Mouse (Mus musculus): ENCODE results near the gene Klhl11.

Klhl11 gene

DNA sequence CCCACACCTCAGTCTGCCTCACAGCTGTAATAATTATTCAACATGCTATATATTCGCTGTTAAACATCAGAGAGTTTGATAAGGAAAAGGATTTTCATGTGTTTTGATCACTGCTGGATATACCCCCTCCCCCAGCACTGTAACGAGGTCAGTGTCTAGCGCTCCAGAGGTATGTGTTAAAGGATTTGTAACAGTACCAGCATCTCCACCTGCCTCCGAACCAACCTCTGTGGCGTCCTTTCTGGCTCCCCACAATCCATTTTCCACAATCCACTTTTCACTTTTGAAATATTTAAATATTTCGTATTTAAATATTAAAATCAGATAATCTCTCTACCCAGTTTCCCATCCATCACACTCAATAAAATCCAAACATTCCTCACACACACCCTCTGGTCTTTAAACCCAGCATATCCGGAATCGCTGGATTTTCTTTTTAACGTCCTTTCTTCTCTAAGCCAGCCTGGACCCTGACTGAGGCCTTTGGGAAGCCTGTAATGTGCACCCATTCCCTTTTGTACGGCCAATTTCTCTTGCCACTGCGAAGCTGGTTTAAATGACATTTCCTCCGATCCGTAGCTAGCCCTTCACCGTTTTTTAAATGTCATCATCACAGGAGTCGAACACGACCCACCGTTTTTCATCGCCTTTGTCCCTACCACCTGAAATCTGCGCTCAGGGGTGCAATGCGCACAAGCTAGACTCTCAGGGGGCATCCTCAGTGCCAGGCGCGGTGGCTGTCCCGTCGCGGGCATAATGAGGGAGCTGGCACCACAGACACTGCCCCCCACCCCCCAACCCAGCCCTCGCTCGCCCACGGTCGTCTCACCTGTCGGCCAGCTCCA is 967 bp downstream of the Klhl11 start:
- DNase-seq (ENCODE audit: low spot score in 2 of 2), result peak in 1 of 2 experiments; percentile 16

DNA sequence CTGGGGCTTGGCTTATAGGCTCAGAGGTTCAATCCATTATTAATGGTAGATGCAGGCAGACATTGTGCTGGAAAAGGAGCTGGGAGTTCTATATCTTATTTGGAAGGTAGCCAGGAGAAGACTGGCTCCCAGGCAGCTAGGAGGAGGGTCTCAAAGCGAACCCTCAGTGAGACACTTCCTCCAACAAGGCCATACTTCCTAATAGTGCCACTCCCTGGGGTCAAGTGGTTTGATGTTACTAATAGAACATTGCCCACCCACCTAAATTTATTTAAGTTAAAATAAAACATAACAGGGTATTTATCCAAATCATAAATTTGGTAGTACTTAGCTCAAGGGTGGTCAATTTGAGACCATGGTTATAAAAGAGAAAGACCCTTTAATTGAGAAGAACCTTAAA is 6.7 kb downstream of the Klhl11 start:
- DNase-seq (ENCODE audit: low spot score in 2 of 2), result no peak

DNA sequence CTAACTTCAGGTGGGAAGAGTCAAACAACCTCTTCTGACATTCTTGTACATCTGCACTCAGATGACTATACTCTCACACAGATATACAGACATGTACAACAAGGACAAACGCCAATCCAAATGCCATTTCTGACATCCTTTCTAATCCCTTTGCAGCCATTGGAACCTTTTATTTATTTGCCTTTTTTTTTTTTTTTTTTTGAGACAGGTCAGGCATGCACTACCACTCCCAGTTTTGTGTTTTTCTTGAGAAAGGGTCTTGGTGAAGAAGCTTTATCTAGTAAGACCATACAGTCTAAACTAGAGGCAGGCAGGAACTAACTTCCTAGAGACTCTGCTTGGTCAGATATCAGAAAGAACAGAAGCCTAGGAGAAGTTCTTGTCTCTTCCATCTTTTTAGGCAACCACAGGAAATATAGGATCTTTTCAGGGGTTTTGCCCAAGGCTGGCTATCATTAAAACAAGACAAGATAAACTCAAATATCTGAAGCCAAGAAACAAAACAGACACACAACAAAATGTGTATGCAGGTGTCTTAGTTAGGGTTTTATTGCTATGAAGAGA is 7.2 kb downstream of the Klhl11 start:
- no peak for DNase-seq (ENCODE audit: low spot score in 2 of 2)

DNA sequence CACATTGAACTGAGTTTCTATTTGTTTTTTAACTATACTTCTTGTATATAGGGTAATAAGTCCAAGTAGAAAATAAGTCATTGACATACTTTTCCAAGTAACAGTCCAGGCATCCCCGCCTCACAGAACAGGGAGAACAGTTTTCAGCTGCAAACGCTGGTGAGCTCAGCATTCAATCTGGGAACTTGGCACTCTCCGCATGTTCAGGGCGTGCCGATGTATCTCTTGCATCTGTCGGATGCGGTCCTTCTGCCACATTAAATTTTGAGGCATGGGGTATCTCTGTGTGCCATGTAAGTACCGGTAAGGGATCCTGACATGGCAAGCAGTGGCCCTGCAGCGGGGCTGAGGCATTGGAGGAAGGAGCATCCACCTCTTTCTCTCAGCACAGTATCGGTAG is 9.8 kb downstream of the Klhl11 start:
- no peak for DNase-seq (ENCODE audit: low spot score in 2 of 2)

DNA sequence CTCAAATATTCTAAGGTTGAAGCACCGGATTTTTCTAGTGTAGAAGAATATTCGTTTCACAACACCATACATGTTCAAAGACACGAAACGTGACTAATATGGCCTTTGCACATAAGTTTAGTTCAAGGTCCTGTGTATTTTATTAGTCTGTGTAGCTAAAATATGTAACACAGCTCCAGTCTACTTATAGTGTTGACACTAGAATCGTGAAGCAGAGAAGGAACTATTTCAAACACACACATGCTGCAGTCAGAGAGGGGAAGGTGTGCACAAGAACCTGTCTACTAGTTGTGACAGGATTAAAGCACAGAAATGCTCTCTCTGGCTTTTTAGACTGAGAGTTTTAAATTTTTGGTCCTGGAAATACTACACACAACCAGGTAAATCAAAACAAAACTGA is 14.8 kb downstream of the Klhl11 start:
- DNase-seq (ENCODE audit: low spot score in 2 of 2), result no peak

DNA sequence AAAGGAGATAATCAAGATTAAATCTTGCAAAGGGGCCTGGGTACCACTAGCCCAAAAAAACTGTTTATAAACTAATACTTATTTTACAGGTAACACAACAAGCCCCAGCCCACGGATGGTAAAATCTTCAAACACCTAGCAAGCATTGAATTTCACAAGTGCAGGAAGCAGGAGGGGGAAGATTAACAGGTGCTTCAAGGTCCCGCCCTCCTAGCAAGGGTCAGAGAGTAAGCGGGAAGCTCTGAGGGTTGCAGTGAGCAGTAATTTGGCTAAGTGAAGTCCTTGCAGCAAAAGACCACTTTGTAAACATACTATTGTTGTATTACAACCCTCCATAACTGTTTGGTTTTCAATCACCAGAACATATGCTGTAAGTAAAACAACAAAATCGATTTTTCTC is 15.3 kb downstream of the Klhl11 start:
- no peak for DNase-seq (ENCODE audit: low spot score in 2 of 2)

DNA sequence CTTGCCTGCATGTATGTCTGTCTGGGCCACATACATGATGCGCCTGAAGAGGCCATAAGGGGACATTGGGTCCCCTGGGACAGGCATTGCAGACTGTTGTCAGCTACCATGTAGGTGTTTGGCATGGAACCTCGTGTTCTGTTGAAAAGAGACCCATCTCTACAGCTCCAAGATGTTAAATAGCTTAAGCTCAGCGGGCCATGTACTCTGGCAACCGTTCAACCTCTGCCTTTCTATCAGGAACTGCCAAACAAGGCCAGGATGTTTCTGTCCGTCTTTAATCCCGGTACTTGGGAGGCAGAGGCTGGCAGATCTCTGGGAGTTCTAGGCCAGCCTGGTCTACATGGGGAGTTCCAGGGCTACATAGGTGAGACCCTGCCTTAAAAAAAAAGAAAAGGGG is 29.9 kb downstream of the Klhl11 start:
- DNase-seq (ENCODE audit: low spot score in 2 of 2), result no peak

DNA sequence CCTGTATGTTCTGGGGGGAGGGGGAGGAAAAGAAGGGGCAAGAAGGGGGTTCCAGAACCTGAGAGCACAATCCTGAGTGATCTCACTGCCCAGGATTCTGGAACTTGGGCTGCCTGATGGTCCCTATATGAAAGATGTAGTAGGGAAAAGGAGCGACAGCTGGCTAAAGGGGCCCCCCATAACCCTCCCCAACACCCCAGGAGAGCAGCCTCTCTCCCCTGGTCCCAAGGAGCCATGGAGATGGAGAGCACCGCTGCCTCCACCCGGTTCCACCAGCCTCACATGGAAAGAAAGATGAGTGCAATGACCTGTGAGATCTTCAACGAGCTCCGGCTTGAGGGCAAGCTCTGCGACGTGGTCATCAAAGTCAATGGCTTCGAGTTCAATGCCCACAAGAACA is 30.7 kb downstream of the Klhl11 start, which contains the start of the genes Nt5c3b and Klhl10:
Nt5c3b (minus strand) TSS at position 12 of the 400 bp plus-strand sequence.
Klhl10 (plus strand) TSS at position 121 of the 400 bp plus-strand sequence.
- DNase-seq (ENCODE audit: low spot score in 2 of 2), result no peak

DNA sequence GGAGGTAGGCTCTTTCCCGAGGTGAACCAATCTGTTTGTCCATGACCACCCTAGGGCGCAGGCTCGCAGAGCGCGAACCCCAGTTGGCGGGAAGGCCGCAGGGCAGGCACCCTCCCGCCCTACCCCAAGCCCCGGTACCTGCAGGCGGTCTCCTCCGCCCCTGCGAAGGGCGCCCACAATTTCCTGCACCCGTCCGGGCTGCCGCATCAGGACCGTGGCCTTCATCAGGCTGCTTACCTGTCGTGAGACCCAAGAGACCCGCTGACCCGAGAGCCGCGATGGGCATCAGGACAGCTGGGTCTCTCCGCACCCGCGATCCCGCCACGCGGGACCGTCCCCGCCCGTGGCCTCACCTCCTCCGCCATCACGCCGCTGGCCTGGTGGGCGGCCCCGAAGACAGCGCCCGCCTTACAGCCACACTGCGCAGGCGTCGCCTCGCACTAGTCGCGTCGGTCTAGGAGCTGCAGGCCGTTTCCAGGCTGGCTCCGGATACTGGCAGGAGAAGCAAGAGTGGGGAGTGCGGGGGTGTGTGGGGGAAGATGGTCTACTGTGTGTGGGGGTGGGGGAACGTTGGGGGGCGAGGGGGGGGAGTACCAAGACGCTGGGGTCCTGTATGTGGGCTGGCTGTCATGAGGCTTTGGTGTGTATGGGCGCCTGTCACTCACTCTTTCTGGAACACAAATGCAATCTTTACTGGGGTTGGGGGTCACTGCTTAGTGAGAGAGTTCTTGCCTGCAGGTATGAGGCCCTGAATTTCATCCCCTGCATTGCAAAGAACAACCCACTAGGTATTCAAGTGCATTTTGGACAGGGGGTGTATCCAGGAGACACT is 31.6 kb downstream of the Klhl11 start:
- DNase-seq (ENCODE audit: low spot score in 2 of 2), result peak; percentile 72 to 84

DNA sequence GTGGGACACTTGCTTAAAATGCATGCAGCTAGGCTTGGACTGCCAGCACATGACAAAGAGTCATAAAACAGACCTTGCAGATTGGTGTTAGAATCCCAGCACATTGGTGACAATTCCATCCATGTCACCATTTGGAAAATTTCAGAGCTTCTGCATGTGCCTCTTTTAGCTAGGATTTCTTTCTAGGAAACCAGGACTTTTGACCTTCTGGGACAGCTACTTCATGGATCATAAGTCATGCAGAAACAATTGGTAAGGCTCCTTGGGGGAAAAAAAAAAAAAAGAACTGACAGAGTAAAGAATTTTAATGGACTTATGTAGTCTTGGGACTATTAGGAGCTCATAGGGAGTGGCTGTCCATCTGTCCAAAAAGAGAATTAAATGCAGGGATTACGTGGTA is 34.6 kb downstream of the Klhl11 start:
- no peak for DNase-seq (ENCODE audit: low spot score in 2 of 2)

DNA sequence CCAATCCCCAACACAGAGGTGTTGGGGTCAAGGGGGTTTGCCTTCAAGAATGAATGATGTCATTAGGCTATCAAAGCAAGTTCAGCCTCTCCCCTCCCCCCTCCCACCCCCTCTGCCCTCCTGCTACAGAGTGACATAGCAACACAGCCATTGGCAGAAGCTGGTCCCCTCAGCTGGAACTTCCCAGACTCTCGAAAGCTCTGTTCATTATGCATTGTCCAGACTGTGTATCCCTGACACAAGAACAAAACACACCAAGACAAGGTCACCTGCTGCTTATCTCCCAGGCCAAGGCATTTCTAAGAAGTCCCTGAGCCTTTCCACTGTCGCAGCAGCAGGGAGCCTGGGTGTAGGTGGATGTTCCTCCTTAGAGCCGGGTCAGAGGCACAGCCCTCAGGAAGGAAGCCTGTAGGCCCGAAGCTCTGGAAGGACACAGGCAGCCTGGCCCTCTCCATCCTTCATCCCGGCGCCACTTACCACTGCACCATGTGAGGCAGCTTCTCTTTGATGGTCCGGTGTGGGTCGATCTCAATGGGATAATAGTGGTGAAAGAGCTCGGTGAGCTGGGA is 36.8 kb downstream of the Klhl11 start:
- DNase-seq (ENCODE audit: low spot score in 2 of 2), result no peak

DNA sequence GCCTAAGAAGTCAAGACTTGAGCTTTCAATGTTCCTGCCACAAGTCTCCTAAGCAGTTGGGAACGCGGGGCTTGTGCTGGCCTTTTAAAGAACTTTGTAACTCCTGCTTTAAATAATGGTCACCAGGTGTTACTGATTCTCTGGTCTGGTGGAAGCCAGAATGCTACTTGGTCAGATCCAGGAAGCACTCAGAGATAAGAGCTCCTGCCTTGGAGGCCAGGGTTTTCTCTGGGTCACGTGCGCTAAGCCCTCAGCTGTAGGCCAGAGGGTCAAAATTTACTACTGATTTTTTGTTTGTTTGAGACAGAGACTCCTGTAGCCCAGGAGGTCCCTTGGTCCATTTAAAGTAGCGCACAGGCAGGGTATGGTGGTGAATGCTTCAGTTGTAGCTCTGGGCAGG is 40.5 kb downstream of the Klhl11 start:
- no peak for DNase-seq (ENCODE audit: low spot score in 2 of 2)

DNA sequence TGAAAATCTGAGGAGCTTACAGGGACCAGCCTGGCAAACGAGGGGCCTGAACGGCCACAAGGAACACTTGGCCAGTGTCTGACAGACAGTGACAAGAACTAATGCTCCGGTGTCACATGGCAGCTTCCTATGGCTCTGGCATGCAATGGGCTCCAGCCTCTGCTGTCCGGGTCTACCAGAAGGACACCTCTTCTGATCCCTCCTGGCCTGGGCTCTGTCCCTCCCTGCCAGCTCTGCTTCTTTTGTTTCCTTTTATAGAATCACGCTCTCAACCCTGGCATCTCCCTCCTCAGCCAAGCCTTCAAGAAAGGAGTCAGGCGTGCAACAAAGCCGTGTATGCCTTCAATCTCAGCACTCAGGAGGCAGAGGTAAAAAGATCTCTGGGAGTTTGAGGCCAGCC is 42.5 kb downstream of the Klhl11 start:
- no peak for DNase-seq (ENCODE audit: low spot score in 2 of 2)

DNA sequence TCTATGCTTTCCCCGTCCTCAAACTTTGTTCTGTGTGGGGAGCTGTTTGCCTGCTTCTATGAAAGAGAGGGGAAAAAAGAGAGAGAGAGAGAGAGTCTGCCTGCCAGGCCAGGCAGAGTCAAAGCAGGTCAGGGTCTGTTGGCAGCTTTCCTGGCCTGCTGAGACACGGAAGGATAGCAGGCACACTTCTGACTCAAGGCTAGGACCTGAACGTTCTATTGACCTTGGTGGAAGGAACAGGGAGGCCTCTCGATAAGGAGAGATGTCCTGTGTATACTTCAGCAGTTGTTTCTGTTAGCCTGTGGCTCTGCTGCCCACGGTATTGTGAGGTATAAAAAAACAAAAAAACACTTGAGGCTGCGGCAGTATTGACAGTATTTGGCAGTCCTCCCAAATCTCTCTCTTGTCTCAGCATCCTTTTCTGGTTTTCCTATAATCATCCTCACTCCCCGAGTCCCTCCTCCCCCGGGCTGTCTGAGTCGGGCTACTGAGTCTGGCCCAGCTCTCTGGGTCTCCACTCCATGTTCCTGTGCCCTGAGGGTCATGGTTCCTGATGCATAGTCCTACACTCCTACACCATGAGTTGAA is 43.8 kb downstream of the Klhl11 start:
- DNase-seq (ENCODE audit: low spot score in 2 of 2), result no peak

DNA sequence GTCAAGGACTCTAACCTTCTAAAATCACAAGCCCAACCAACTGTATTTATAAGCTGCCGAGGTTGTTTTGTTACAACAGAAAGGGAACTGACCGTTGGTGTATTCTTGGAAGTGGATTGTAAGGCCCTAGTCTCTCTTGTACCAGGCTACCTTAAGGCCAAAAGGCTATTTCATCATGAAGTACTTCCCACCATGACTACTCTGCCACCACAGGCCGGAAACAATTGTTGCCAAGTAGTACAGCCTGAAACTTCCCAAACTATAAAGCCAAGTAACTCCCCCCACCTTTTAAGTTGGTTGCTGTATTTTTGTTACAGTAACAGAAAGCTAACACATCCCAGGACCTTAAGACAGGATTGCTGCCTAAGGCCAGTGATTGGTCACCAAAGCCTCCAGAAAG is 45.7 kb downstream of the Klhl11 start:
- DNase-seq (ENCODE audit: low spot score in 2 of 2), result no peak

DNA sequence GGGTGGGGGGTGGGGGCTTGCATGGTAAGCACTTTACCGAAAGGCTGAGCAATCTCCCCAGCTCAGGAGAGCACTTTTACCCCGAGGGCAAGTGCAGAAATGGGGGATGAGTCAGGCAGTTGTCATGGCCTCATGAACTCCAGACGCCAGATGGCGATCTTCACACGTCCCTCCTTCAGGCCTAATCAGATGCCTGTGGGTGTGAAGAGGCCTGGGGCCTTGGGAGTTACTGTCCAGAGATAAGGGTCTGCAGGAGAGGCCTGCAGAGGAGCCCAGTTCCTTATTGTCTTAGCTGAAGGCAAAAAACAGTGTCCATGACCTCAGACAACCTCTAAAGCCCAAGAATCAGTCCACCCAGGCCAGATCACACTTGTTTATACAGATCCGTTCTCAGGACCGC is 46.7 kb downstream of the Klhl11 start:
- DNase-seq (ENCODE audit: low spot score in 2 of 2), result peak in 1 of 2 experiments; percentile 56

DNA sequence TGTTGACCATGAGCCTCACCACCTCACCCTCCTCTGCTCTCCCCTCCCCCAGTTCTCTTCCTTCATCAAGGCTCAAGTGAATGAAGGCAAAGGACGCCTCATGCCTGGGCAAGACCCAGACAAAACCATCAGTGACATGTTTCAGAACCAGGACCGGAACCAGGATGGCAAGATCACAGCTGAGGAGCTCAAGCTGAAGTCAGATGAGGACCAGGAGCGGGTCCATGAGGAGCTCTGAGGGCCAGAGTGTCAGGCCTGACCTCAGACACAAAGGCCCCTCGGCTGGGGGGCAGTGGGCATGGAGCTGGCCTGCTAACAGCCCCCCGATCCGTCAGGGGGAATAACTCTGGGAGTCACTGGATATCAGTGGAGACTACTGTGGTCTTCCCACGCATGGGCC is 48.7 kb downstream of the Klhl11 start:
- no peak for DNase-seq (ENCODE audit: low spot score in 2 of 2)

DNA sequence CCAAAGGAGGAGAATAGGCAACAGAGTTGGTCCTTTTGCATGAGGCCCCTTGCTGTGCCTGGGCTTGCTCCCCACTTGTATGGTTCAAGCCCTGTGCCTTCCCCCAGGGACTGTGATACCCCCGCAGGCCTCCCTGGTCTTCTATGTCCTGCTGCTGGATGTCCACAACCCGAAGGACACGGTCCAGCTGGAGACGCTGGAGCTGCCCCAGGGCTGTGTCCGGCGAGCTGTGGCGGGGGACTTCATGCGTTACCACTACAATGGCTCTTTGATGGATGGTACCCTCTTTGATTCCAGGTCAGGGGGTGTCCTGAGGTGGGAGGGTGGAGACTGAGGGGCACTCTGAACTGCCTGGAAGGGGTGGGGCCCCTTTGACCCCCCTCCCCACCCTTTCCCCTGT is 51.0 kb downstream of the Klhl11 start:
- DNase-seq (ENCODE audit: low spot score in 2 of 2), result no peak

DNA sequence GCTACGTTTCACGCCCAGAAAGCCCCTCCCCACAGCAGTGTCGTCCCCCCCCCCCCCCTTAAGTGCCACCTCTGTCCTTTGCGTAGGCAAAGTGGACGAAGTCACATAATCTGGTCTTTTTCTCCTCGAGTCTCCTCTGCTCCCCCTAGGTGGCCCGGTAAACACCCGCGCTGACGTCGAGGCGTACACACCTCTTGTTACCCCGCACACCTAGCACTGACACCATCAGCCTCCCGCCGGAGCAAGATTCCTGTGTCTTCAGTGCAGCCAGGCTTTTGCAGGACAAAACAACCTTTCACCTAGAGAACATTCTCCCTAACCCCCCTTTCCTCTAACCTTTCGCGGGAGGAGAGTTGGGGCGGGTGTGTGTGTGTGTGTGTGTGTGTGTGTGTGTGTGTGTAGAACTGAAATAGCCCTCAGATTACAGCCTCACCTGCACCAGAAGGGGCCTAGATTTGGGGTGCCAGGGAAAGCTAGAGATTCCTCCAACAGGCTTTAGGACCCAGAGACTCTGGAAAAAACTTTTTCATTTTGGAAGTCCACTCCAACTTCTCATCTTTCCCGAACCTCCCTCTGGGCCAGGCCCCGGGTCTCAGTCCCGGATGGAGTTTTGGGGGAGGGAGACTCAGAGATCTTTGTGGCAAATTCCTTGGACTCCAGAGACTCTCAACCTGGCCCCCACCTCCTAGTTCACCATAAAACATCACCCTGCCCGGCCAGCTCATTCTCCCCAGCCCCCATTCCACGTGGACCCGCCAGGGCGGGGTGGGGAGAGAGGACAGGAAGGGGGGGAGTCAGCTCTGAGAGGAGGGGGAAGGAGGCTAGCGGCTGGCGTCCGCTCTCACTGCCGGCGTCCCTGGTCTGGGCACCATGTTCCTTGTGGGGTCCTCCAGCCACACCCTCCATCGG is 57.4 kb downstream of the Klhl11 start, which contains the start of gene Fkbp10:
Fkbp10 (plus strand) TSS at position 784 of the 909 bp plus-strand sequence.
- DNase-seq (ENCODE audit: low spot score in 2 of 2), result peak in 1 of 2 experiments; percentile 34
